Mouse (Mus musculus) stomach, postnatal 0 days (tissue): ENCODE measurements at regions not wholly inside any gene's neighbourhood (a gene's known extent, or its start where the extent isn't known, plus 50 kb on each side); places are given as distances from the start of the nearest gene placed in this dataset.

Source experiments
- CTCF ChIP-seq: IDR thresholded peaks from 2 replicates; pipeline ENCODE4 v1.5.1; 2016; ENCODE audit warnings: antibody characterized with exemption, low read depth, mild to moderate bottlenecking, moderate library complexity
- EP300 ChIP-seq: optimal IDR thresholded peaks from 2 replicates; pipeline ENCODE3; 2016; ENCODE audit warnings: antibody characterized with exemption

- TF ChIP-seq EP300 (no peak), CTCF (no peak)
Measured at GRCm38 (mm10) chr16:73379056-73379455, 1032.6 kb downstream of the Robo2 start.
